Mouse (Mus musculus): ENCODE measurements at regions not wholly inside any gene's neighbourhood (a gene's known extent, or its start where the extent isn't known, plus 50 kb on each side); places are given as distances from the start of the nearest gene placed in this dataset.

GRCm38 (mm10) chr7:55710872-55711558, 57.0 kb upstream of the Siglech start:
- peak; percentile 52 for DNase-seq

Measured in lung, postnatal 36 days (tissue).